Mouse (Mus musculus) small intestine, adult 2 months (tissue): ENCODE results near the gene Aco2. TPM values are rescaled to one million over a fixed set of nuclear protein-coding genes. Genes with fewer than 3 reads are reported as not detected.
A peak's percentile ranks its signal among the peaks of the same experiment; 100 is the strongest.

Source experiments
- H3K27ac ChIP-seq: fragments of 200-500 bp; 2 replicates; pipeline ENCODE4 v1.5.1; 2012; ENCODE audit warnings: low read depth, low read length, control low read depth, inconsistent platforms; ENCODE audit not compliant: insufficient read depth
- H3K27me3 ChIP-seq: fragments of 200-500 bp; 2 replicates; pipeline ENCODE4 v1.6.1; 2012; ENCODE audit warnings: mild to moderate bottlenecking, moderate library complexity, low read length, inconsistent platforms; ENCODE audit not compliant: control insufficient read depth, insufficient read depth
- H3K36me3 ChIP-seq: fragments of 200-500 bp; 2 replicates; pipeline ENCODE4 v1.6.1; 2012; ENCODE audit warnings: mild to moderate bottlenecking, low read length, control low read depth, inconsistent platforms; ENCODE audit not compliant: control insufficient read depth, insufficient read depth
- H3K4me1 ChIP-seq: fragments of 200-500 bp; 2 replicates; pipeline ENCODE4 v1.6.1; 2012; ENCODE audit warnings: low read length, inconsistent platforms, mixed read lengths; ENCODE audit not compliant: control insufficient read depth, insufficient read depth, insufficient read length
- H3K4me3 ChIP-seq: fragments of 200-500 bp; 2 replicates; pipeline ENCODE4 v1.5.1; 2012; ENCODE audit warnings: low read depth, mild to moderate bottlenecking, control low read depth, inconsistent platforms, low read length, moderate library complexity
- CTCF ChIP-seq: fragments of 200-500 bp; IDR thresholded peaks from 2 replicates; pipeline ENCODE4 v1.5.1; 2012; ENCODE audit warnings: low read depth, mild to moderate bottlenecking, control low read depth, inconsistent platforms, low read length, moderate library complexity, mixed read lengths; ENCODE audit not compliant: insufficient replicate concordance, insufficient read length; ENCODE audit errors: extremely low read depth
- POLR2A ChIP-seq: fragments of 200-500 bp; IDR thresholded peaks from 2 replicates; pipeline ENCODE4 v1.6.1; 2012; ENCODE audit warnings: low read depth, mild to moderate bottlenecking, control low read depth, inconsistent platforms, low read length, moderate library complexity
- WGBS: fragments of 180-500 bp; shearing (Covaris S2); methylation state at CpG from one replicate; pipeline ENCODE4 v1.1.7; 2018; 5-methylcytosine and 5-hydroxymethylcytosine counted together
- polyA plus RNA-seq: library from polyadenylated mRNA; depleted of rRNA; stranded (reverse); fragments of >200 nt; gene quantifications from 2 replicates; pipeline ENCODE4 v1.2.3, GENCODE M21; 2012

Aco2 gene
- polyA plus RNA-seq, 1 experiment = 416 TPM

DNA sequence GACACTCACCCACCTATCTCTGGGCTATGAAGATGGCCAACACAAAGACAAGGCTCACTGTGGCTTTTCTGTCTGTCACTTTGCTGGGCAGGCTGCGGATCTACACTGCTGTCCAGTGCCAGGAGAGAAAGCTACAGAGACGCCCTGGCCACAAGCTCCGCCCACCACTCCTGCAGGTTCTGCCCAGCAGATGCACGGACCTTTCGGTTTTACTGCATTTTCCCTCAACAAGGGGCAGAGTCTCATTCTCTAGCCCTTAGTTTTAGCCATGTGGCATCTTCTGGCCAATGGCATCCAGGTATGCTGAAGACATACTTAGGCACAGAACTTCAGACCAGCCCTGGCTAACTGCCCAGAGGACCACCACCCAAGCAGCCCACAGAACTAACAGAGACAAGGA, 49.1 kb downstream of the Aco2 start:
- no peak for TF ChIP-seq CTCF
- no peak for TF ChIP-seq POLR2A
- no peak overlapping the region for H3K4me3 ChIP-seq
- WGBS = 66% methylated on average over 5 of the region's 5 CpGs

DNA sequence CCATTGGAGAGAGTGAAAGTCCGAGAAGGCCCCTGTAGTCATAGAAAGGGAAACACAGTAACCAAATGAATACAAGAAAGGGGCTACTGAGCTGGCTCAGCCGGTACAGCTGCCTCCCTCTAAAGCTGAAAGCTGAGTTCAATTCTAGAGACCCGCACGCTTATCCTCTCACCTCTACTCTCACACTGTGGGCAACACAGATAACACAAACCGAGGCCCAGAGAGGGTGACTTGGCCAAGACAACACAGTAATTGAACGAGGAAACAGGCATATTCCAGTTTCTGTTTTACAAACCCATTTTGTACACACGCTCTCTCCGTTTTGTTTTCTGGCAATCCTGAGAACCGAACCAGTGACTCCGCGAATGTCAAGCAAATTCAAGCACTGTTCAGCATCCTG, 52.8 kb downstream of the Aco2 start:
- H3K27ac ChIP-seq = no peak overlapping the region
- H3K36me3 ChIP-seq = no peaks in the 10 kb centered on the region
- no peaks in the 10 kb centered on the region for H3K27me3 ChIP-seq
- WGBS = 82% methylated on average over 11 of the region's 11 CpGs
- H3K4me1 ChIP-seq = peaks cover 10% of the 10 kb centered on the region
- no peak for TF ChIP-seq POLR2A
- TF ChIP-seq CTCF = no peak
- H3K4me3 ChIP-seq = peak overlapping the region; percentile 69; the same call in 1 of the 2 replicates

More for the DNA sequence above, 49.1 kb downstream of the Aco2 start:
- peaks cover 7% of the 10 kb centered on the region for H3K4me1 ChIP-seq
- H3K27ac ChIP-seq = no peak overlapping the region
- H3K36me3 ChIP-seq = peaks cover 8% of the 10 kb centered on the region; the same call in 1 of the 2 replicates
- H3K27me3 ChIP-seq = no peaks in the 10 kb centered on the region

DNA sequence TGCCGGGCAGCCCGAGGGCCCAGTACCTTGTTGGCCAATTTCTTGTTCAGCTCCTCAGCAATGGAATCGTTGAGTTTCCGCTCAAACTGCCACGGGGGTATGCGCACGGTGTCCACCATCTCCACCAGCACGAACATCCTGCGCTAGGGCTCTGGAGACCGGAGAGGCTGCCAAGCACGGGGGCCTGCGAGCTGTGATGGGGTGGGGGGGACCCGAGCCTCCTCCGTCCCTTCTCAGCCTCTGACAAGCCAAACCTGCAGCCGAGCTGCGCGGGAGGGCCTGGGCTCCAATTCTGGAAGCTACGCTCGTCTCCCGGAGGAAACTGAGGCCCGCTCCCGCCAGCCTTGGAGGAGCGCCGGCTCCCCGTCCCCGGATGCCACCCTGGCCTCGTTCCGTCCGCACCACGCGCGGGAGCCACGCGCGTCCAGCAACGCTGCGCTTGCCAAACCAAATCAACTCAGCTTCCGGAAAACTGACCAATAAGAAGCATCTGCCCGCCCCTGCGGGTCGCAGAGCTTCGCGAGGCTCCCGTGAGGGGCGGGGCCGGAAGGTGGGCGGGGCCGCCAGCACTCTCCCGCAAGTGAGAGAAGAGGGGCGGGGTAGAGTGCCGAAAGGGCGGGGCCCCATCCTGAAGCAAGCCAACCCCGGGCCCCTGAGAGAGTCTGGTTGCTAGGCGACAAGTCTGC, 53.8 kb downstream of the Aco2 start, which contains the start of gene Polr3h:
TSS of gene Polr3h (minus strand) at position 481 of the 686 bp plus-strand sequence.
- Histone ChIP-seq H3K27me3 (no peaks in the 10 kb centered on the region), H3K36me3 (no peaks in the 10 kb centered on the region), H3K4me1 (peaks cover 10% of the 10 kb centered on the region), H3K27ac (no peak within 1 kb of the TSS), H3K4me3 (peak within 1 kb of the TSS; percentile 69)
- TF ChIP-seq POLR2A (peak; percentile 49; the same call in 1 of the 2 replicates), CTCF (no peak)
- WGBS = under 1% methylated on average over 54 of the region's 54 CpGs

DNA sequence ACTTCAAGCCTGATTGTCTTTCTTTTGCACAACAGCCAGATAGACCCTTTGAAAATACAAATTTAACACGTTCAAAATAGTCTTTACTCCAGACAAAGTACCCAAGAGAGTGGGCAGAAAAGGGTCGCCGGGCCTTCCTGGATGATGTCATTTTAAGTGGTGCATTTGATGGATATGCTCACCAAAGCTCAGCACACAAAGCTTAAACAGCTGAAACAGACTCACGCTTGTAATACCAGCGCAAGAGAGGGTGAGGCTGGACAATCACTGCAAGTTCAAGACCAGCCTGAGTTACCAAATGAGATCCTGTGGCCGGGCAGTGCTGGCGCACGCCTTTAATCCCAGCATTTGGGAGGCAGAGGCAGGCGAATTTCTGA, 54.3 kb downstream of the Aco2 start:
- TF ChIP-seq POLR2A (no peak), CTCF (no peak)
- 33% methylated on average over 9 of the region's 9 CpGs for WGBS
- Histone ChIP-seq H3K4me3 (no peak overlapping the region), H3K27ac (no peak overlapping the region), H3K4me1 (peaks cover 10% of the 10 kb centered on the region), H3K27me3 (no peaks in the 10 kb centered on the region), H3K36me3 (no peaks in the 10 kb centered on the region)

DNA sequence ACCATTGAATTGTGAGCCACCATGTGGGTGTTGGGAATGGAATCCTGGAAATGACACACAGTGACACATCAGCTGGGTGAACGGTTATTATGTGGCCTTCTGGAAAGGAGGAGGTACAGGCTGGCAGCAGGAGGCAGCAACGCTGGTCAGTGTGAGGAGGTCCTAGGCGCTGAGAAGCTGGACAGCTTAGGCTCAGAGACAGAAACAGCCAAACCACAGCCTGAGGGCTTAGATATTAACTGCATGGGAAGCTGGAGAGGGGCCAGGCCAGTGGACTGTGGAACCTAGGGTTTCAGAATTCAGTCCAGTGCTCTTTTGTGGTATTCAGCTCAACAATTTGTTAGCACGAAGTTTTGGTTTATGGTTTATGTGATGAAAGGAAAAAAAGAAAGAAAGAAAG, 55.6 kb downstream of the Aco2 start:
- no peak for TF ChIP-seq CTCF
- TF ChIP-seq POLR2A = no peak
- Histone ChIP-seq H3K4me3 (no peak overlapping the region), H3K36me3 (no peaks in the 10 kb centered on the region), H3K27ac (peak overlapping the region; percentile 28), H3K4me1 (peaks cover 10% of the 10 kb centered on the region), H3K27me3 (peaks cover 2% of the 10 kb centered on the region; the same call in 1 of the 2 replicates)
- WGBS = 25% methylated on average over 4 of the region's 4 CpGs

DNA sequence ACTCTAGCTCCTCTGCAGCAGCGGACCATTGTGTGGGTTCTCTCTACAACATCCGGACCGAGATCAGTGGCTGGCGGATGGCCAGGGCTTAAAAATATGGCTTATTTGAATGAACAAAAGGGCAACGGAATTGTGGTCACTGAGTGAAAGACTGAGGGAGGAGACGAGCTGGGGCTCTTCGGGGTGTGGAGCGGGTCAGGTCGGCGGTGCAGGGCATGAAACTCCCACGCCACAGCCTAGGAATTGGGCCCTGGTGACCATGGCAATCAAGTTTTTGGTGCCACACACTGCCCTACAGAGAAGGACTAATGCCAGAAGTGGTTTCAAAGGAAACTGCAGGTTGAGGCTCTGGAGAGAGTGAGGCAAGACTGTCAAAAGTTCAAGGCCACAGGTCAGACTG, 56.2 kb downstream of the Aco2 start:
- Histone ChIP-seq H3K27me3 (peaks cover 4% of the 10 kb centered on the region; the same call in 1 of the 2 replicates), H3K4me3 (no peak overlapping the region), H3K4me1 (peaks cover 10% of the 10 kb centered on the region), H3K27ac (no peak overlapping the region), H3K36me3 (no peaks in the 10 kb centered on the region)
- WGBS = 44% methylated on average over 11 of the region's 11 CpGs
- TF ChIP-seq CTCF (no peak), POLR2A (no peak)

DNA sequence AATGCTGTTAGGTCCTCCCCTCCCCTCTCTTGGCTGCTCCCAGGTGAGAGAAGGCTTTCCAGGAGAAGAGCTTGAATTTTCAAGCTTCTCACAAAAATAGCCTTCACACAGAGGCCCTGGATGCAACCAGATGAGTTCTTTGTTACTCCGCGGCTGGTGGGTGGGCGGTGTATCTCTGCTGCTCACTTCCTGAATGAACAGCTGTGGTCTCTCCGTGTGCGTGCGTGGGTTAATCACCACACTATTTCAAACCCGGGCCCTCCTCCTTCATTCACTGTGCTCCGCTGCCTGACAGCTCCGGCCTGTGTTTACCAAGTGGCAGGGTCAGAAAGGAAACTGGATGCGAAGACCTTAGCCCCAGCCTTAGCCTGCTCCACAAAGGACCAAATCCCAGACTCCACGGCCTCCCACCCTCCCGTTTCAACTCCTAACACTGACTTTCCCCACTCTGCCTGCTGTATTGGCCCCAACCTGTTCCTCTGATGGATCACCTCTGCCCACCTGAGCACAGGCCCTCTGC, 60.9 kb downstream of the Aco2 start:
- 42% methylated on average over 12 of the region's 12 CpGs for WGBS
- TF ChIP-seq CTCF (no peak), POLR2A (no peak)
- peaks cover 9% of the 10 kb centered on the region for H3K27me3 ChIP-seq
- H3K27ac ChIP-seq = peak overlapping the region; percentile 5; the same call in 1 of the 2 replicates
- H3K36me3 ChIP-seq = no peaks in the 10 kb centered on the region
- H3K4me1 ChIP-seq = no peaks in the 10 kb centered on the region; the same call in 1 of the 2 replicates
- H3K4me3 ChIP-seq = no peak overlapping the region

DNA sequence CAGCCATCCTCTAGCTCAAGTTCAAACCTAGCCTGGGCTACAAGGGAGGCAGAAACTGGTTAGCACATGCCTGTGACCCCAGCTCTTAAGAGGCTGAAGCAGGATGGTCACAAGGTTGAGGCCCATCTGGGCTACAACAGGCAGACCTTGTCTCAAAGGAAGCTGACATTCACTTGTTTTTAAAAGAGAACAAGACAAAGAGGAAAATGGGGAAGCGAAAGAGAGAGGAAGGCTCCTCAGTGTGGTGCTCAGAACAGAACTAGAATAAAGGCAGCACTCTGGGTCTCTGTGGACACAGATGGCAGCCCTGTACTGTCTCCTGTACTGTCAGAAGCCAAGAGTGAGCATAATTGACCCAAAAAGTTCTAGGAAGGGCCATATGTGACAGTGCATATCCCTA, 61.9 kb downstream of the Aco2 start:
- TF ChIP-seq CTCF = no peak
- no peak for TF ChIP-seq POLR2A
- no peaks in the 10 kb centered on the region; the same call in 1 of the 2 replicates for H3K4me1 ChIP-seq
- no peaks in the 10 kb centered on the region for H3K36me3 ChIP-seq
- H3K27ac ChIP-seq = peak overlapping the region; percentile 39; the same call in 1 of the 2 replicates
- no peak overlapping the region for H3K4me3 ChIP-seq
- H3K27me3 ChIP-seq = peaks cover 9% of the 10 kb centered on the region
- 79% methylated on average over 1 of the region's 1 CpGs for WGBS
